Mouse (Mus musculus) 3134 (cell line): ENCODE measurements around the gene Gm6169.
A peak's percentile ranks its signal among the peaks of the same experiment; 100 is the strongest.
"Not testable (repeated sequence)": the region's sequence is repeated elsewhere in the genome, so short reads cannot be mapped to it uniquely, and the experiment has no call there.

Experiments
- DNase-seq: peaks from one replicate; pipeline ENCODE4 v3.0.0-alpha.2; 2011; ENCODE audit warnings: low spot score; ENCODE audit not compliant: insufficient read length; ENCODE audit errors: extremely low read depth

Gm6169 gene

GRCm38 (mm10) chr13:97099187-97099852 is at the start of gene Gm6169:
TSS of gene Gm6169 (minus strand) at chr13:97099237.
- peak; percentile 14 for DNase-seq

GRCm38 (mm10) chr13:97145834-97146233 is 46.8 kb upstream of the Gm6169 start:
- DNase-seq = no peak

- no peak for DNase-seq
Observed at GRCm38 (mm10) chr13:97142321-97142720, 43.3 kb upstream of the Gm6169 start.

GRCm38 (mm10) chr13:97138404-97138931 is 39.4 kb upstream of the Gm6169 start:
- not testable (repeated sequence) for DNase-seq

GRCm38 (mm10) chr13:97137466-97138400 is 38.7 kb upstream of the Gm6169 start, which contains the start of the genes Gfm2 and Nsa2:
TSS of gene Gfm2 (plus strand) at chr13:97137937.
TSS of gene Nsa2 (minus strand) at chr13:97137937.
- DNase-seq = peak; percentile 90

- DNase-seq = not testable (repeated sequence)
Observed at GRCm38 (mm10) chr13:97130413-97130812, 31.4 kb upstream of the Gm6169 start.

- DNase-seq = not testable (repeated sequence)
Observed at GRCm38 (mm10) chr13:97129654-97130053, 30.6 kb upstream of the Gm6169 start.

- no peak for DNase-seq
Observed at GRCm38 (mm10) chr13:97121341-97121740, 22.3 kb upstream of the Gm6169 start.

- no peak for DNase-seq
Observed at GRCm38 (mm10) chr13:97109046-97109445, 10.0 kb upstream of the Gm6169 start.

- DNase-seq = not testable (repeated sequence)
Observed at GRCm38 (mm10) chr13:97107721-97108120, 8.7 kb upstream of the Gm6169 start.

GRCm38 (mm10) chr13:97104996-97105395 is 6.0 kb upstream of the Gm6169 start:
- DNase-seq = no peak

- no peak for DNase-seq
Observed at GRCm38 (mm10) chr13:97095726-97096125, 3.3 kb downstream of the Gm6169 start.

- DNase-seq = no peak
Observed at GRCm38 (mm10) chr13:97088183-97088582, 10.9 kb downstream of the Gm6169 start.

GRCm38 (mm10) chr13:97087421-97087820 is 11.6 kb downstream of the Gm6169 start:
- DNase-seq = no peak

- no peak for DNase-seq
Observed at GRCm38 (mm10) chr13:97086316-97086715, 12.7 kb downstream of the Gm6169 start.

GRCm38 (mm10) chr13:97082432-97082831 is 16.6 kb downstream of the Gm6169 start:
- no peak for DNase-seq

- DNase-seq = no peak
Observed at GRCm38 (mm10) chr13:97080615-97081014, 18.4 kb downstream of the Gm6169 start.

GRCm38 (mm10) chr13:97080201-97080600 is 18.8 kb downstream of the Gm6169 start:
- no peak for DNase-seq

GRCm38 (mm10) chr13:97077556-97077955 is 21.5 kb downstream of the Gm6169 start:
- DNase-seq = no peak

- no peak for DNase-seq
Observed at GRCm38 (mm10) chr13:97073497-97073896, 25.5 kb downstream of the Gm6169 start.

GRCm38 (mm10) chr13:97071626-97072241 is 27.3 kb downstream of the Gm6169 start:
- no peak for DNase-seq
